Mouse (Mus musculus): ENCODE measurements around the gene Grik1.

Grik1 gene

GRCm38 (mm10) chr16:87957449-87957848, 332.6 kb downstream of the Grik1 start:
- in situ Hi-C loops (cut with MseI, MboI): no loop called here

GRCm38 (mm10) chr16:87956178-87956577, 333.9 kb downstream of the Grik1 start:
- in situ Hi-C loops (cut with MseI, MboI): no loop called here

- in situ Hi-C loops (cut with MseI, MboI): no loop called here
Measured at GRCm38 (mm10) chr16:87954715-87955441, 335.2 kb downstream of the Grik1 start.

- in situ Hi-C loops (cut with MseI, MboI): no loop called here
Measured at GRCm38 (mm10) chr16:87953176-87953575, 336.9 kb downstream of the Grik1 start.

GRCm38 (mm10) chr16:87949881-87950280, 340.2 kb downstream of the Grik1 start:
- in situ Hi-C loops (cut with MseI, MboI): no loop called here

GRCm38 (mm10) chr16:87948122-87948521, 341.9 kb downstream of the Grik1 start:
- in situ Hi-C loops (cut with MseI, MboI): no loop called here

- in situ Hi-C loops (cut with MseI, MboI): no loop called here
Measured at GRCm38 (mm10) chr16:87944318-87944717, 345.7 kb downstream of the Grik1 start.

GRCm38 (mm10) chr16:87942103-87942865, 347.8 kb downstream of the Grik1 start:
- in situ Hi-C loops (cut with MseI, MboI): no loop called here

- in situ Hi-C loops (cut with MseI, MboI): no loop called here
Measured at GRCm38 (mm10) chr16:87934685-87935084, 355.4 kb downstream of the Grik1 start.

GRCm38 (mm10) chr16:87931358-87931757, 358.7 kb downstream of the Grik1 start:
- in situ Hi-C loops (cut with MseI, MboI): no loop called here

GRCm38 (mm10) chr16:87930519-87930918, 359.5 kb downstream of the Grik1 start:
- in situ Hi-C loops (cut with MseI, MboI): no loop called here

GRCm38 (mm10) chr16:87928671-87929070, 361.4 kb downstream of the Grik1 start:
- in situ Hi-C loops (cut with MseI, MboI): no loop called here

- in situ Hi-C loops (cut with MseI, MboI): no loop called here
Measured at GRCm38 (mm10) chr16:87917897-87918296, 372.2 kb downstream of the Grik1 start.

- in situ Hi-C loops (cut with MseI, MboI): no loop called here
Measured at GRCm38 (mm10) chr16:87917157-87917546, 372.9 kb downstream of the Grik1 start.

- in situ Hi-C loops (cut with MseI, MboI): no loop called here
Measured at GRCm38 (mm10) chr16:87916209-87917156, 373.6 kb downstream of the Grik1 start.

GRCm38 (mm10) chr16:87915156-87915555, 374.9 kb downstream of the Grik1 start:
- in situ Hi-C loops (cut with MseI, MboI): no loop called here

GRCm38 (mm10) chr16:87913781-87914180, 376.3 kb downstream of the Grik1 start:
- in situ Hi-C loops (cut with MseI, MboI): no loop called here

GRCm38 (mm10) chr16:87911201-87911600, 378.9 kb downstream of the Grik1 start:
- in situ Hi-C loops (cut with MseI, MboI): no loop called here

- in situ Hi-C loops (cut with MseI, MboI): no loop called here
Measured at GRCm38 (mm10) chr16:87902049-87902448, 388.0 kb downstream of the Grik1 start.

- in situ Hi-C loops (cut with MseI, MboI): no loop called here
Measured at GRCm38 (mm10) chr16:87901189-87901588, 388.9 kb downstream of the Grik1 start.

GRCm38 (mm10) chr16:87875927-87876326, 414.1 kb downstream of the Grik1 start:
- in situ Hi-C loops (cut with MseI, MboI): no loop called here

GRCm38 (mm10) chr16:87864526-87864925, 425.5 kb downstream of the Grik1 start:
- in situ Hi-C loops (cut with MseI, MboI): no loop called here
